Mouse (Mus musculus): ENCODE results near the gene Olfr298.

The Olfr298 gene

GRCm38 (mm10) chr7:86492384-86492783 lies at the start of gene Olfr298:
Gene Olfr298, minus strand, starts transcription at chr7:86492484.
- DNase-seq = no peak

- no peak for DNase-seq
Observed at GRCm38 (mm10) chr7:86519668-86520067, 27.4 kb upstream of the Olfr298 start, which contains the start of gene Olfr297. Gene Olfr297, plus strand, starts transcription at chr7:86519968.

GRCm38 (mm10) chr7:86459621-86460020 lies 32.7 kb downstream of the Olfr298 start, which contains the start of gene Olfr299:
Gene Olfr299, plus strand, starts transcription at chr7:86459921.
- DNase-seq = no peak

Measured in heart, adult 11 months (tissue).